Mouse (Mus musculus) gastrocnemius, postnatal 10 days (tissue): ENCODE measurements around the gene Wdr62. TPM values are rescaled to one million over a fixed set of nuclear protein-coding genes. Genes with fewer than 3 reads are reported as not detected.
"Not testable (repeated sequence)": the region's sequence is repeated elsewhere in the genome, so short reads cannot be mapped to it uniquely, and the experiment has no call there.

ENCODE experiments used
- DNase-seq: peaks from one replicate; pipeline ENCODE4 v3.0.0; 2021; ENCODE audit warnings: mixed read lengths
- total RNA-seq, 2 experiments: library from RNA; stranded (reverse); gene quantifications; 2 replicates each; pipeline ENCODE4 v1.2.3; 2021

Wdr62 gene
- total RNA-seq, 2 experiments from 2014 or later = 4.9 to 5.9 TPM

- DNase-seq = peak; percentile 69
Measured at GRCm38 (mm10) chr7:30205383-30205782, 74.8 kb downstream of the Wdr62 start.

- DNase-seq = no peak
Measured at GRCm38 (mm10) chr7:30204380-30204779, 75.8 kb downstream of the Wdr62 start.

DNA sequence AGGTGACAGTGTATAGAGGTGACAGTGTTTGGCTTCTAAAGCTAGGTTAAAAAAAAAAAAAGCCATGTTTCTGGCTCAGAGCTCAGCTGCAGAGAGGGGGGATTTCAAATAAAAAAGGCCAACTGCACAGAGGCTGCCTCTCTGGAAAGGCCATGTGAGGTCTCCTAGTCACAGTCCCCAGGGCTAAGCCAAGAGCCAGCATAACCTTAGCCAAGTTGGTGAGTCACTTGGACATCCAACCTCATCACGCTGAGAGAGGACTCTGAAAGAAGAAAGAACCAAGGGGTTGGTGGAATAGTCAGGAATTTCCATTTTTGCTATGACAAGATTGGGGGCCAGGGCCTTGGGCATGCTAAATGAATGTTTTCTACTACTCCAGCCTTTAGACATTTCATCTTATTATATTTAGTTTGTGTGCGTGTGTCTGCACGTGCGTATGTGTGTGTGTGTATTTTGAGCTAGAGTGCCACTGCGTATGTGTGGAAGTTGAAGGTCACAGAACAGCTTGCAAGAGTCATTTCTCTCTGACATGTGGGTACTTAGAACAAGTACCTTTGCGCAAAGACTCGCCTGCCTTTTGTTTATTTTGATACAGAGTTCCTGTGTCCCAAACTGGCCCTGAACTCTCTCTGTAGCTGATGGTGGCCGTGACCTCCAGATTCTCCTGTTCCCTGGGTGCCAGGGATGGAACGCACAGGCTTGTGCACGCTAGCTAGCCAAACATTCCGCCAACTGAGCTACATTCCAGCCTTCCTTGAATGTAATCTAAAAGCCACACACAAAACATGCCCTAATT is 77.1 kb downstream of the Wdr62 start:
- DNase-seq = no peak

DNA sequence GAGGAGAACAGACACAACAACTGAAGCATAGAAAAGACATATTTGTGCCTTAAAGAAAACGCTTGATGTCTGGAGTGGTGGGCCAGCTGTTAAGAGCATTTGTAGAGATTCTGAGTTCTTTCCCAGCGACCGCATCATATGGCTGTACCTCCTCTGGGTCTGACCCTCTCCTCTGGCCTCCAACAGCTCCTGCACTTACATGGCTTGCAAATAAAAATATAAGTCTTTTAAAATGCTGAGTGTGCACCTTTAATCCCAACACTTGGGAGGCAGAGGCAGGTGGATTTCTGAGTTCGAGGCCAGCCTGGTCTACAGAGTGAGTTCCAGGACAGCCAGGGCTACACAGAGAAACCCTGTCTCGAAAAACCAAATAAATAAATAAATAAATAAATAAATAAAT is 79.6 kb downstream of the Wdr62 start:
- not testable (repeated sequence) for DNase-seq

DNA sequence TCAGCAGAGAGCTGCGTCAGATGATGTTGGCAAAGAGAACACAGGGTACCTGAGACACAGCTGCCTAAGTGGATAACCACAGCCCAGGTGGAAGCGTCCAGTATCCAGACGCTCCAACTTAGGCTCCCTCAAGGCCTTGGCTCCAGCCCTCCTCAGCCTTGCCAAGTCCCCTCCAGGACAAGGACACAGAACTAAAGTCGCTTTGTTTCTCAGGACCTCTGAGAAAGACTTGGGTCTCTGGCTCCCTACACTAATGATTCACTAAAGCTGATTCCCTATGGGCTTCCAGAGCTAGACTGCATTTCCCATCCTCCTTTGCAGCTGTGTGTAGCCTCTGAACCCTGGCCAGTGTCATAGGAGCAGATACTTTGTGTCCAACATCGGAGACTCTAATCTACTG is 80.0 kb downstream of the Wdr62 start:
- no peak for DNase-seq

GRCm38 (mm10) chr7:30199498-30200139 is 80.6 kb downstream of the Wdr62 start:
- no peak for DNase-seq

- DNase-seq = no peak
Measured at GRCm38 (mm10) chr7:30198481-30198971, 81.7 kb downstream of the Wdr62 start, which contains the start of gene Capns1. Capns1 (minus strand) TSS chr7:30198811.

- no peak for DNase-seq
Measured at GRCm38 (mm10) chr7:30197592-30198129, 82.6 kb downstream of the Wdr62 start.

- no peak for DNase-seq
Measured at GRCm38 (mm10) chr7:30196171-30196570, 84.0 kb downstream of the Wdr62 start.

DNA sequence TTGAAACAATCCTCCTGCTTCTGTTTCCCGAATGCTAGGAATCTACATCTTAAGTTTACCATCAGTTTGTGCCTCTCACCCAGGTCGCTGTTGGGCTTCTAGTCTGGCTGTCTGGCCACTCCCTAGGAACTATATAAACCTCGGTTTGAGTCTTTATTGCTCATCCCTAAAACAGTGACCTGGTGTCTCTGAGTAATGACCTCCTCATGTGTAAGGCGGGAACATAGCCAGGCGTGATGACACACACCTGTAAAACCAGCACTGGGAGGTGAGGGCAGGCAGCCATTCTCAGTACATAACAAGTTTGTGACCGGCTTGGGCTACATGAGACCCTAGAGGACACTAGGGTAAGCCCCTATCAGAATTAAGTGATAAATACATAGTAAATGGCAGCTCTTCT is 84.8 kb downstream of the Wdr62 start:
- DNase-seq = no peak

DNA sequence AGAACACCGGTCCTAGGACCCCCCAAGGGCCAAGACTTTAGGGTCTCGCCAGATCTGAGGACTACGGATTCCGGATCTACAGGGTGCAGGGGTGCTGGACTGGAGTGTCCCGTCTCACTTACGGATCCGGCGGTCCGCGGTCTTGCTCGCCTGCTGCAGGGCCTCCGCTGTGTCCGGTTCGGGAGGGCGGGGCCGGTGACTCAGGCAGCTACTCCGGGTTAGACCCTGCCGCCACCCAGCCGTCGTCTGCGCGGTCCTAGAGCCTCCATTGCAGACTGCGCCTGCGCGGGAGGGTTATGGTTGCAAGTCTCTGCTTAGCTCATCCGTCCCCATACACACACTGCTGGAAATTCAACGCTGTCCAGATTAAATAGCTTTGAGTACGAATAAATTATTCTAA is 85.3 kb downstream of the Wdr62 start:
- peak; percentile 97 for DNase-seq

GRCm38 (mm10) chr7:30194101-30194831 is 86.0 kb downstream of the Wdr62 start:
- DNase-seq = peak; percentile 69

DNA sequence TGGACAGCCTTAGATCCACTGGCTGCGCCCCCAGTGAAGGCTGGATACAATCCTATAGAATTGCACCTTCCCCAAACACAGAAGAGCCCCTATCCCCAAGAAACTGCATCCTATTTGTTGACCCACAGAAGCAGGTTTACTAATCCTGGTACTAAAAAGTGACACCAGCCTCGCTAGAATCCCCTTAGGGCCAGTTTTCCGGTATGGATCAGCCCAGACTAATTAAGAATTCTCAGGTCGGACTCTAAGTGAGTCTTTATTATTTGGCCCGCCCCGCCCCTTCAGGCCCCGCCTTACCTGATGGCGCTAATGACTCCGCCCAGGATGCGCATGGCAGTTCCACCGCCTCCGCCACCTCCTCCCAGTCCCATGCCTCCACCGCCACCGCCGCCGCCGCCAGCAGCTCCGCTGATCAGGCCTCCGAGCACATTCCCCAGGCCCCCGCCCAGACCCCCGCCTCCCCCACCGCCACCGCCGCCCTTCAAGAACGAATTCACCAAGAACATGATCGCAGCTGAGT is 86.6 kb downstream of the Wdr62 start:
- peak; percentile 61 for DNase-seq

DNA sequence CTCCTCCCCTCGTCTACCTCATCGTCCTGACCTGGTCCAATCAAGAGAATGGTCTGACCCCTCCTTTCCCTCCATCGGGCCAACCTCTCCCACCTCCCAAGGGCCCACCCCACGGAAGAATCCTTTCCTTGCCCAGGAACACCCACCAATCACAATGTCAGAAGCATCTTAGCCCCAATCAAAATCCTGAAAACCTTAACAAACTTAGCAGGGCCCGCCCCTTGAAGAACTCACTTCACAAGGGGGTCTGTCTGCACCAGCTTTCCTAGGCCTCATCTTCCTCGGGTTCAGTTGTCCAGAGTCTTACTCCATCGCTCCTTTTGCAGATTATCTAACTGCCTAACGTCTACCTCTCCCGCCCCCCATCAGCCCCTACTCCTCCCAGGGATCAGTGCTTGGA is 87.2 kb downstream of the Wdr62 start:
- DNase-seq = no peak

DNA sequence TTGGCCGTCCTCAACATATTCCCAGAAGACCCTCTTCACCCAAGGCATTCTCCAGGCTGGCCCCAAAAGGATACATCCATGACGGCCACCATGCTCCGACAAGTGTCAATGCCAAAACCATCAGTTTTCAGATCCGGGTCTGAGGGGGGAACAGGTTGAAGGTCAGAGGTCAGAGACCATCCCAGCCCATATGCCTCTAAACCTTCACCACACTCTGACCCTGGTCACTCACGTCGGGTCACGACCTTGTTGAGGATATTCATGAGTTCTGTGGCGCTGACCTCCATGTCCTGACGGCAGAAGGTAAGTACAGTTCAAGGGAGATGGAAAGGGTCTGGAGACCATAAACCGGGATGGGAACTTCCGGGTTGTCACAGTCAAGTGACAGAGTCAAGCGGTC is 88.1 kb downstream of the Wdr62 start:
- DNase-seq = no peak

Other genes with a start within 250 kb of the Wdr62 start
- gene Zfp14, start 229.0 kb downstream of the Wdr62 start, total RNA-seq = 1 to 10 TPM; 1.5 to 2.9 TPM
- 1 to 10 TPM in 1 of 2 experiments, under 1 TPM in 1; 0.52 to 1.2 TPM for gene Zfp82, start 207.5 kb downstream of the Wdr62 start, total RNA-seq
- gene Gm26920, start 190.0 kb downstream of the Wdr62 start, total RNA-seq = 1 to 10 TPM in 1 of 2 experiments, under 1 TPM in 1; 0.33 to 1.8 TPM
- 1 to 10 TPM; 2.0 to 3.2 TPM for gene Zfp566, start 189.9 kb downstream of the Wdr62 start, total RNA-seq
- gene Zfp260, start 185.6 kb downstream of the Wdr62 start, total RNA-seq = 10 to 100 TPM; 35.2 to 46.9 TPM
- gene Zfp382, start 158.5 kb downstream of the Wdr62 start, total RNA-seq = 1 to 10 TPM; 2.6 to 4.8 TPM
- gene Zfp146, start 110.7 kb downstream of the Wdr62 start, total RNA-seq = 10 to 100 TPM; 34.6 to 40.3 TPM
- gene Cox7a1, start 96.3 kb downstream of the Wdr62 start, total RNA-seq = 100 to 1,000 TPM; 630 to 723 TPM
- 100 to 1,000 TPM; 314 to 330 TPM for gene Capns1, start 81.6 kb downstream of the Wdr62 start, total RNA-seq
- gene Polr2i, start 48.5 kb downstream of the Wdr62 start, total RNA-seq = 10 to 100 TPM; 71.9 to 80.7 TPM
- 10 to 100 TPM; 42.8 to 47.0 TPM for gene Tbcb, start 48.1 kb downstream of the Wdr62 start, total RNA-seq
- under 1 TPM in 1 of 2 experiments, not detected in 1; 0.77 TPM for gene Ovol3, start 44.7 kb downstream of the Wdr62 start, total RNA-seq
- under 1 TPM; 0.32 to 0.38 TPM for gene Thap8, start 325 bp downstream of the Wdr62 start, total RNA-seq
- 10 to 100 TPM; 22.2 to 26.5 TPM for gene Clip3, start 11.3 kb upstream of the Wdr62 start, total RNA-seq
- 10 to 100 TPM; 18.3 to 18.6 TPM for gene Alkbh6, start 28.3 kb upstream of the Wdr62 start, total RNA-seq
- gene Syne4, start 34.4 kb upstream of the Wdr62 start, total RNA-seq = 1 to 10 TPM; 1.8 TPM
- 1 to 10 TPM; 1.0 to 1.2 TPM for gene E130208F15Rik, start 41.3 kb upstream of the Wdr62 start, total RNA-seq
- gene Sdhaf1, start 43.5 kb upstream of the Wdr62 start, total RNA-seq = 10 to 100 TPM; 10.3 to 11.5 TPM
- 1 to 10 TPM; 1.6 to 3.1 TPM for gene Lrfn3, start 82.4 kb upstream of the Wdr62 start, total RNA-seq
- gene Tyrobp, start 133.3 kb upstream of the Wdr62 start, total RNA-seq = 10 to 100 TPM; 11.9 to 22.2 TPM
- gene Hcst, start 139.4 kb upstream of the Wdr62 start, total RNA-seq = under 1 TPM; 0.66 to 0.72 TPM
- under 1 TPM; 0.14 to 0.45 TPM for gene Nfkbid, start 141.3 kb upstream of the Wdr62 start, total RNA-seq
- gene Aplp1, start 165.1 kb upstream of the Wdr62 start, total RNA-seq = 1 to 10 TPM; 3.3 to 4.4 TPM
- not detected for gene Kirrel2, start 177.3 kb upstream of the Wdr62 start, total RNA-seq
- gene Nphs1, start 177.9 kb upstream of the Wdr62 start, total RNA-seq = not detected
- not detected for gene Prodh2, start 213.2 kb upstream of the Wdr62 start, total RNA-seq